Mouse (Mus musculus): ENCODE data around the gene Spred1.

Spred1 gene

GRCm38 (mm10) chr2:117121212-117121983, at the start of gene Spred1:
Gene Spred1, plus strand, starts transcription at chr2:117121374.
- no peak for DNase-seq (ENCODE audit: low read depth, low spot score)

GRCm38 (mm10) chr2:117071596-117071995, 49.6 kb upstream of the Spred1 start:
- no peak for DNase-seq (ENCODE audit: low read depth, low spot score)

- no peak for DNase-seq (ENCODE audit: low read depth, low spot score)
These were observed 42.5 kb upstream of the Spred1 start for GRCm38 (mm10) chr2:117078711-117079110.

GRCm38 (mm10) chr2:117079621-117080020, 41.6 kb upstream of the Spred1 start:
- DNase-seq (ENCODE audit: low read depth, low spot score), result no peak

- no peak for DNase-seq (ENCODE audit: low read depth, low spot score)
These were observed 35.0 kb upstream of the Spred1 start for GRCm38 (mm10) chr2:117086002-117086765.

- no peak for DNase-seq (ENCODE audit: low read depth, low spot score)
These were observed 34.3 kb upstream of the Spred1 start for GRCm38 (mm10) chr2:117086766-117087457.

- DNase-seq (ENCODE audit: low read depth, low spot score), result no peak
These were observed 33.7 kb upstream of the Spred1 start for GRCm38 (mm10) chr2:117087458-117087820.

- DNase-seq (ENCODE audit: low read depth, low spot score), result no peak
These were observed 31.7 kb upstream of the Spred1 start for GRCm38 (mm10) chr2:117089482-117089881.

GRCm38 (mm10) chr2:117090061-117090460, 31.1 kb upstream of the Spred1 start:
- no peak for DNase-seq (ENCODE audit: low read depth, low spot score)

- no peak for DNase-seq (ENCODE audit: low read depth, low spot score)
These were observed 28.2 kb upstream of the Spred1 start for GRCm38 (mm10) chr2:117092946-117093401.

- DNase-seq (ENCODE audit: low read depth, low spot score), result no peak
These were observed 25.7 kb upstream of the Spred1 start for GRCm38 (mm10) chr2:117095491-117095890.

GRCm38 (mm10) chr2:117097305-117097704, 23.9 kb upstream of the Spred1 start:
- DNase-seq (ENCODE audit: low read depth, low spot score), result no peak

- no peak for DNase-seq (ENCODE audit: low read depth, low spot score)
These were observed 21.9 kb upstream of the Spred1 start for GRCm38 (mm10) chr2:117099316-117099715.

- DNase-seq (ENCODE audit: low read depth, low spot score), result no peak
These were observed 17.7 kb upstream of the Spred1 start for GRCm38 (mm10) chr2:117103461-117103860.

- DNase-seq (ENCODE audit: low read depth, low spot score), result no peak
These were observed 15.8 kb upstream of the Spred1 start for GRCm38 (mm10) chr2:117105407-117105806.

GRCm38 (mm10) chr2:117108059-117108458, 13.1 kb upstream of the Spred1 start:
- no peak for DNase-seq (ENCODE audit: low read depth, low spot score)

- no peak for DNase-seq (ENCODE audit: low read depth, low spot score)
These were observed 11.9 kb upstream of the Spred1 start for GRCm38 (mm10) chr2:117109296-117109695.

- DNase-seq (ENCODE audit: low read depth, low spot score), result no peak
These were observed 10.8 kb upstream of the Spred1 start for GRCm38 (mm10) chr2:117110355-117110866.

- no peak for DNase-seq (ENCODE audit: low read depth, low spot score)
These were observed 7.9 kb upstream of the Spred1 start for GRCm38 (mm10) chr2:117113262-117113661.

- DNase-seq (ENCODE audit: low read depth, low spot score), result no peak
These were observed 7.4 kb upstream of the Spred1 start for GRCm38 (mm10) chr2:117113762-117114161.

- DNase-seq (ENCODE audit: low read depth, low spot score), result no peak
These were observed 2.7 kb upstream of the Spred1 start for GRCm38 (mm10) chr2:117118516-117118915.
